ENCODE assay signal across 7 mouse cellular contexts in the genomic region with DNA sequence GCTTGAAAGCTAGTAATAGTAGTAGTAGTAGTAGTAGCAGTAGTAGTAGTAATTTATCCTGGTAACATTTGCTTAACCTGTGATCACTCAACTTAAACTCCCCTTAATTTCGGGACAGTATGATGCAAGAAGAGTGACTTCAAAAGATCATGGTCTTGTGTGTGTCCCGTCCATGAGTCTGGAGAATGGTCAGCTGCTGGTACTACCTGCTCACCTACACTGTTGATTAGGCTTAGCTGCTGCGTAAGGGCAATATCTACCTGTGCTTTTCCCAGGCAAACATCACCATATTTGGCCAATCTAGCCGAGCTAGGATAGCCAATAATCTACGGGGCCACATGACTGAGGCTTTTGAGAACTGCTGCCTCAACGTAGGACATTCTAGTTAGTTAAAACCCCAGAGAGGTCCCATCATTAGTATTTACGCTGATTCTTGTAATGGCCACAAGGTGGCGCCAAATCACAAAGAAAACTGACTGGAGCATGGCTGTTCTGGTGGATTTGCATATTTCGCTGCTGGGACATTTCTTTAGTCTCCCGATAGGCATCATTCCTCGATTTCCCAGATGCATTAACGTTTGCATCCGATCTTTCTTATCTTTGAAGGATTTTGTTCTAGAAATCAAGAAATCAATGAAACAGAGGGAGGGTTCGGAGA. TPM values are rescaled to one million over a fixed set of nuclear protein-coding genes. Genes with fewer than 3 reads are reported as not detected.
A peak's percentile ranks its signal among the peaks of the same experiment; 100 is the strongest.
DNase-seq lines count a peak whose midpoint lies in the region; ATAC-seq and TF ChIP-seq lines count a peak whose summit lies in the region.

No protein-coding gene starts in this region.

- WGBS in intestine, embryonic 15.5 days = 18% methylated on average over 14 of the region's 14 CpGs

- no peaks in the 10 kb centered on the region for H3K9me3 ChIP-seq in intestine, embryonic 15.5 days

- no peaks in the 10 kb centered on the region for H3K36me3 ChIP-seq in intestine, embryonic 15.5 days

- peak; percentile 49 to 87 for DNase-seq in adrenal gland, adult (ENCODE audit: inconsistent age in 2 of 2, low spot score in 1 of 2)
- peak; percentile 29 for DNase-seq in gastrocnemius, postnatal 14 days
- DNase-seq in left cerebral cortex, postnatal 10 days (ENCODE audit: extremely low spot score in 1 of 2, low spot score in 2 of 2) = peak; percentile 32 to 83
- DNase-seq in right cerebral cortex, postnatal 10 days (ENCODE audit: low spot score in 2 of 2) = peak; percentile 81 to 87

- peak; percentile 73 for TF ChIP-seq CTCF in cortical plate, adult 2 months (IDR thresholded peaks at IDR 0.05; ENCODE audit: extremely low read depth, insufficient read depth, low read length)

- H3K4me2 ChIP-seq in intestine, embryonic 15.5 days (replicated peaks) = peak overlapping the region; percentile 42

- H3K4me3 ChIP-seq in cortical plate, adult 2 months (ENCODE audit: insufficient read depth, low read length) = no peak overlapping the region
- no peak overlapping the region for H3K4me3 ChIP-seq in intestine, embryonic 15.5 days (replicated peaks)

- no peak overlapping the region for H3K27ac ChIP-seq in cortical plate, adult 2 months (ENCODE audit: insufficient read depth, low read length)
- H3K27ac ChIP-seq in intestine, embryonic 15.5 days = no peak overlapping the region

- TF ChIP-seq POLR2A in cortical plate, adult 2 months (IDR thresholded peaks at IDR 0.05; ENCODE audit: extremely low read depth, insufficient read depth, low read length) = no peak

- intact Hi-C loops in gastrocnemius, postnatal 14 days (cut with DNase I; ENCODE audit: low total_unique reads) = loop anchor here (2.0 to 5.0 kb wide), 2 partner anchors 128 to 180 kb away; no protein-coding TSS in a partner anchor
- intact Hi-C loops in left cerebral cortex, postnatal 10 days (cut with DNase I) = loop anchor here (2.0 to 5.0 kb wide), 2 partner anchors 130 to 180 kb away; no protein-coding TSS in a partner anchor

- ATAC-seq in intestine, embryonic 15.5 days = peak; percentile 89
- ATAC-seq in megakaryocyte progenitor cell, adult 5-6 weeks (replicated peaks; ENCODE audit: poor library complexity) = peak; percentile 86

- H3K4me1 ChIP-seq in cortical plate, adult 2 months (ENCODE audit: control insufficient read depth, insufficient read depth, low read length) = no peaks in the 10 kb centered on the region; the same call in 1 of the 2 replicates
- 0 out of 2 replicates have a peak, but pooled peaks cover 3% of the 10 kb centered on the region for H3K4me1 ChIP-seq in intestine, embryonic 15.5 days (replicated peaks)

- no peaks in the 10 kb centered on the region for H3K27me3 ChIP-seq in intestine, embryonic 15.5 days (replicated peaks)

- no peak overlapping the region for H3K9ac ChIP-seq in intestine, embryonic 15.5 days

RNA-seq across cellular contexts. Expression of gene Arhgap15, which starts 26.0 kb away (rescaled TPM):
- polyA plus RNA-seq in cortical plate, adult 2 months (2012; rRNA removed) = 8.9 and 10.6 TPM in 2 replicates
- under 1 TPM; 0.53 to 0.66 TPM for total RNA-seq in gastrocnemius, postnatal 14 days (2021)
- 1.6 and 1.7 TPM in 2 replicates for polyA plus RNA-seq in intestine, embryonic 15.5 days (2015; fragmentation: Nextera tagmentation; extraction: Ambion mirVana)
- total RNA-seq in left cerebral cortex, postnatal 10 days (2021) = 1 to 10 TPM; 6.3 to 6.9 TPM
- total RNA-seq in megakaryocyte progenitor cell, adult 5-6 weeks (2015) = 120 and 124 TPM in 2 replicates
- total RNA-seq in megakaryocyte progenitor cell, adult 5-6 weeks (2017) = 111 and 122 TPM in 2 replicates

Comparison
In these comparisons a context has a peak if more than half of its experiments do, and no peak if none do; other contexts are left out.
1. DNase-seq: peak in every context shown above with its lines; median percentile 84 in right cerebral cortex, postnatal 10 days; 68 in adrenal gland, adult; 58 in left cerebral cortex, postnatal 10 days; 29 in gastrocnemius, postnatal 14 days.
2. RNA of gene Arhgap15, which starts 26.0 kb away (total RNA-seq): 111 to 124 TPM in megakaryocyte progenitor cell, adult 5-6 weeks; 6.3 to 6.9 TPM in left cerebral cortex, postnatal 10 days and 0.53 to 0.66 TPM in gastrocnemius, postnatal 14 days; every median in the first group is over 10 times any median in the second.